Mouse (Mus musculus) limb, embryonic 14.5 days (tissue): ENCODE data around the gene R3hdm2. TPM values are rescaled to one million over a fixed set of nuclear protein-coding genes. Genes with fewer than 3 reads are reported as not detected.

Source experiments
- ATAC-seq: fragments of 200-750 bp; cut with Nextera tagmentation; 2 replicates; pipeline ENCODE4 v1.8.0; 2017; ENCODE audit warnings: low read depth, moderate number of reproducible peaks, moderate TSS enrichment; ENCODE audit not compliant: low FRiP score
- DNase-seq: peaks from one replicate; pipeline ENCODE4 v3.0.0-alpha.2; 2015; ENCODE audit warnings: low spot score
- H3K27ac ChIP-seq: fragments of 300-500 bp; sonication (generic); replicated peaks from 2 replicates; pipeline ENCODE4 v1.5.1; 2014; ENCODE audit warnings: low read depth, mild to moderate bottlenecking, low read length, moderate library complexity, mixed read lengths
- H3K27me3 ChIP-seq: fragments of 300-500 bp; sonication (generic); 2 replicates; pipeline ENCODE4 v1.6.1; 2014; ENCODE audit warnings: low read length, mixed read lengths; ENCODE audit not compliant: control insufficient read depth, insufficient read depth
- H3K36me3 ChIP-seq: fragments of 300-500 bp; sonication (generic); 2 replicates; pipeline ENCODE4 v1.6.1; 2014; ENCODE audit warnings: mild to moderate bottlenecking, low read length, moderate library complexity, mixed read lengths; ENCODE audit not compliant: control insufficient read depth, insufficient read depth
- H3K4me1 ChIP-seq: fragments of 300-500 bp; sonication (generic); 2 replicates; pipeline ENCODE4 v1.6.1; 2014; ENCODE audit warnings: antibody characterized with exemption, low read length, mixed read lengths; ENCODE audit not compliant: control insufficient read depth, insufficient read depth
- H3K4me2 ChIP-seq: fragments of 300-500 bp; sonication (generic); replicated peaks from 2 replicates; pipeline ENCODE4 v1.6.1; 2014; ENCODE audit warnings: low read depth, mild to moderate bottlenecking, low read length, moderate library complexity; ENCODE audit not compliant: severe bottlenecking
- H3K4me3 ChIP-seq: fragments of 300-500 bp; sonication (generic); replicated peaks from 2 replicates; pipeline ENCODE4 v1.5.1; 2014; ENCODE audit warnings: low read length
- H3K9ac ChIP-seq: fragments of 300-500 bp; sonication (generic); 2 replicates; pipeline ENCODE4 v1.6.1; 2014; ENCODE audit warnings: mild to moderate bottlenecking, low read depth, low read length, moderate library complexity; ENCODE audit not compliant: severe bottlenecking
- H3K9me3 ChIP-seq: fragments of 300-500 bp; sonication (generic); 2 replicates; pipeline ENCODE4 v1.6.1; 2016; ENCODE audit warnings: low read length; ENCODE audit not compliant: control insufficient read depth
- POLR2A ChIP-seq: fragments of 200-500 bp; IDR thresholded peaks from 2 replicates; pipeline ENCODE4 v1.8.0; 2012; ENCODE audit warnings: inconsistent platforms, mild to moderate bottlenecking, moderate library complexity, borderline replicate concordance; ENCODE audit not compliant: insufficient read depth, insufficient read length; ENCODE audit errors: extremely low read depth
- WGBS: fragments of 180-500 bp; shearing (Covaris S2); extraction: QIAGEN DNeasy Blood & Tissue Kit; methylation state at CpG from one replicate; pipeline ENCODE4 v1.1.7; 2014; 5-methylcytosine and 5-hydroxymethylcytosine counted together
- polyA plus RNA-seq, 2 experiments: library from polyadenylated mRNA; depleted of rRNA in 1 of 2; stranded (reverse) in 1 of 2; unstranded in 1 of 2; fragments of >200 nt; fragmentation: Nextera tagmentation in 1 of 2; extraction: Ambion mirVana in 1 of 2; gene quantifications; 2 replicates each; pipeline versions ENCODE4 v1.2.1 to v1.2.3; 2012 to 2014

Gene R3hdm2
- polyA plus RNA-seq, 2 experiments, result 38.3 to 58.0 TPM

DNA sequence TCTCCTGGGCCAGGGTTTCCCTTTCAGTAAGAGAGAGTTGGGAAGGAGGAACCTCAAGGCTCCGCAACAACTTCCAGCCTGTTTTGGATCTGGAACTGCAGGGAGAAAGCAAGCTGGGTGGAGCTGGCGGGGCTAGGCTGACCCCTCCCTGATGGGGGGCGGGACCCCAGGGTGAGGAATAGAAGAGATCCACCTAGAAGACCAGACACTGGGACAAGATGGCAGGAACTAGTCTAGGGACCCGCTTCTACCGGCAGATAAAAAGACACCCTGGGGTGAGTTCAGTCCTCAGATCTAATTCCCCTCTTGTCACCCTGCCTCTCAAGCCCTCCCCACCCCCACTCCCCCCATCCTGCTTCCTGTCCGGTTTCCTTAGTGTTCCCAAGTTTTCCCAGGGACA lies 134.6 kb downstream of the R3hdm2 start, which contains the start of gene Ndufa4l2:
Gene Ndufa4l2 (plus strand): TSS at position 204 of the 400 bp plus-strand sequence.
- no peak for TF ChIP-seq POLR2A
- no peak within 1 kb of the TSS for H3K27ac ChIP-seq
- peak within 1 kb of the TSS; percentile 94; the same call in 1 of the 2 replicates for H3K4me2 ChIP-seq
- DNase-seq (no peak), ATAC-seq (no peak)
- 5% methylated on average over 6 of the region's 6 CpGs for WGBS
- H3K36me3 ChIP-seq, result peaks cover 21% of the 10 kb centered on the region
- peaks cover 41% of the 10 kb centered on the region for H3K4me1 ChIP-seq
- peak within 1 kb of the TSS; percentile 31; the same call in 1 of the 2 replicates for H3K9ac ChIP-seq
- no peaks in the 10 kb centered on the region for H3K9me3 ChIP-seq
- H3K27me3 ChIP-seq, result peaks cover 59% of the 10 kb centered on the region
- peak within 1 kb of the TSS; percentile 46 for H3K4me3 ChIP-seq

- ATAC-seq (no peak), DNase-seq (no peak)
- Histone ChIP-seq H3K27ac (no peak overlapping the region), H3K9me3 (no peaks in the 10 kb centered on the region), H3K27me3 (peaks cover 53% of the 10 kb centered on the region), H3K4me3 (0 out of 2 replicates have a peak overlapping the region, but pooled peaks have one; percentile 8), H3K9ac (no peak overlapping the region), H3K4me1 (peaks cover 36% of the 10 kb centered on the region), H3K36me3 (peaks cover 26% of the 10 kb centered on the region), H3K4me2 (peak overlapping the region; percentile 9; the same call in 1 of the 2 replicates)
- WGBS, result 26% methylated on average over 9 of the region's 9 CpGs
- TF ChIP-seq POLR2A, result no peak
These were observed 135.3 kb downstream of the R3hdm2 start for GRCm38 (mm10) chr10:127515271-127515982.

- H3K27ac ChIP-seq, result no peak overlapping the region
- TF ChIP-seq POLR2A, result no peak
- peak overlapping the region; percentile 41; the same call in 1 of the 2 replicates for H3K4me2 ChIP-seq
- H3K9me3 ChIP-seq, result no peaks in the 10 kb centered on the region
- WGBS, result 25% methylated on average over 8 of the region's 8 CpGs
- H3K9ac ChIP-seq, result peak overlapping the region; percentile 46; the same call in 1 of the 2 replicates
- H3K36me3 ChIP-seq, result peaks cover 26% of the 10 kb centered on the region
- H3K4me1 ChIP-seq, result peaks cover 36% of the 10 kb centered on the region
- H3K27me3 ChIP-seq, result peaks cover 48% of the 10 kb centered on the region
- H3K4me3 ChIP-seq, result no peak overlapping the region
- DNase-seq (no peak), ATAC-seq (no peak)
These were observed 135.9 kb downstream of the R3hdm2 start for GRCm38 (mm10) chr10:127515983-127516459.

GRCm38 (mm10) chr10:127516576-127517260 lies 136.6 kb downstream of the R3hdm2 start:
- Histone ChIP-seq H3K9me3 (no peaks in the 10 kb centered on the region), H3K27ac (no peak overlapping the region), H3K4me1 (peaks cover 41% of the 10 kb centered on the region), H3K36me3 (peaks cover 26% of the 10 kb centered on the region), H3K9ac (peak overlapping the region; percentile 46), H3K27me3 (peaks cover 41% of the 10 kb centered on the region), H3K4me2 (peak overlapping the region; percentile 41), H3K4me3 (0 out of 2 replicates have a peak overlapping the region, but pooled peaks have one; percentile 7)
- peak; percentile 23; the same call in 1 of the 2 replicates for ATAC-seq
- 12% methylated on average over 30 of the region's 30 CpGs for WGBS
- peak; percentile 58 for DNase-seq
- TF ChIP-seq POLR2A, result no peak

DNA sequence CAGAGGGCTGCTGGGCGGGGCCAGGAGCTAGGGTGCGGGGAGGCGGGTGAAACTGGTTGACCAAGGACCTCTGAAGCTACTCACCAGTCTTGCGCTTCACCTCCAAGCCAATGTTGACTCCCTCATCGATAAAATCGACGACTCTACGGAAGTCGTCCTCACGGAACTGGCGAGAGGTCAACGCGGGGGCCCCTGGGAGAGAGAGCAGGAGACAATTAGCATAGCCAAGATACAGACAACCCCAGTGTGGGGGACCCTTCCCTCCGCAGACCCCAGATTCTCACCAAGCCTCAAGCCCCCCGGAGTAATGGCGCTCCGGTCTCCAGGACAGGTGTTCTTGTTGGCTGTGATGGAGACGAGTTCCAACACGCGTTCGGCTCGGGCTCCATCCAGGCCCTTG lies 137.8 kb downstream of the R3hdm2 start:
- no peak for DNase-seq
- Histone ChIP-seq H3K4me1 (peaks cover 30% of the 10 kb centered on the region), H3K9me3 (no peaks in the 10 kb centered on the region), H3K9ac (no peak overlapping the region), H3K27me3 (peaks cover 31% of the 10 kb centered on the region), H3K4me3 (no peak overlapping the region), H3K27ac (no peak overlapping the region), H3K4me2 (no peak overlapping the region), H3K36me3 (peaks cover 26% of the 10 kb centered on the region)
- no peak for ATAC-seq
- TF ChIP-seq POLR2A, result no peak
- 95% methylated on average over 22 of the region's 22 CpGs for WGBS
